Comparison of ENCODE assay signal across 8 mouse cellular contexts in the genomic region with DNA sequence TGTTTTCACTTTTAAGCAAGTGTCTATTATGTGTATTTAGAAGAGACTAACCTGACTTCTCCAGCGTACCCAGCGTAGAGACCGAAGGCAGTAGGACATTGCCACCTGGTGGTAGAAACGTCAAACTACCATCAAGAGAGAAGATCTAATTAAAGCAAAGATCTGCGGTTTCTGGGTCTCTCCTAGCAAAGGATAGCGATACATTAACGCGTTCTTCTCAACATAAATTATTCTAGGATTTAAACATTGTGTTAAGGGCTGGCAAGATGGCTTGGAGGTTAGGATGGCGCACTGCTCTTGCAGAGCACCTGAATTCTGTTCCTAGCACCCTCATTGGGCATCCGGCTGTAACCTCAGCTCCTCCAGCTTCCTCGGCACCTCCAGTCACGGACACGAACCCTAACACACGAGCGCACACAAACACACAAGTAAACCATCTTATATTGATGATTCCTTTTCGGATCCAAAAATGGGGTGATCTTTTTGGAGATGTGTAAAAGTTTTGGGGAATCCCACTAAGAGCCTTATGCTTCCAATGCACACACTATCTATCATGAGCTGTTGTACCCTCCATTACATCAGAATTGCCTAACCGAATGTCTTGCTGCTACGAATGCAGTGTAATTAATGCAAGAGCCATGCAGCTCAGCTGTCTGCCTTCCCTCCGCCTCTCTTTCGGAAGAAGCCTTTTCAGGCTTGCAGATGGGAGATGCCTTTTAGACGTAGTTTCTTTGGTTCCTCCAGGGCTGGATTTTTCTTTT. TPM values are rescaled to one million over a fixed set of nuclear protein-coding genes. Genes with fewer than 3 reads are reported as not detected.
DNase-seq lines count a peak whose midpoint lies in the region; ATAC-seq and TF ChIP-seq lines count a peak whose summit lies in the region.

No protein-coding gene starts in this region.

- no peaks in the 10 kb centered on the region for H3K9me3 ChIP-seq in midbrain, embryonic 14.5 days (ENCODE audit: control insufficient read depth, low read length)
- no peaks in the 10 kb centered on the region for H3K9me3 ChIP-seq in stomach, embryonic 14.5 days (ENCODE audit: control insufficient read depth, low read depth, low read length)

- H3K79me2 ChIP-seq in heart, adult 2 months (replicated peaks; ENCODE audit: control insufficient read depth, insufficient read depth, low read length), result no peaks in the 10 kb centered on the region

- no peak overlapping the region for H3K4me3 ChIP-seq in heart, adult 2 months
- H3K4me3 ChIP-seq in midbrain, embryonic 14.5 days (replicated peaks; ENCODE audit: low read depth, low read length), result peak overlapping the region; percentile 26
- no peak overlapping the region for H3K4me3 ChIP-seq in stomach, embryonic 14.5 days (ENCODE audit: low read depth, low read length)

- TF ChIP-seq CTCF in heart, adult 2 months (IDR thresholded peaks at IDR 0.05), result peak; percentile 92

- intact Hi-C loops in heart, adult 2 months (cut with DNase I), result loop anchor here (2.0 to 5.0 kb wide), 3 partner anchors 44 to 214 kb away; no protein-coding TSS in a partner anchor
- intact Hi-C loops in left cerebral cortex, postnatal 36 days (cut with DNase I), result loop anchor here (2.0 kb wide), 2 partner anchors 34 to 44 kb away; a partner anchor contains a TSS

- no peak overlapping the region for H3K9ac ChIP-seq in heart, adult 2 months (ENCODE audit: low read depth, low read length)
- peak overlapping the region; percentile 50 for H3K9ac ChIP-seq in midbrain, embryonic 14.5 days (replicated peaks; ENCODE audit: low read length)
- no peak overlapping the region for H3K9ac ChIP-seq in stomach, embryonic 14.5 days (replicated peaks; ENCODE audit: low read depth, low read length)

- DNase-seq in 3T3-L1 (ENCODE audit: low read depth, low spot score) (peak; percentile 83), R1 (ENCODE audit: low read depth, low spot score) (peak; percentile 82)
- DNase-seq in embryo, embryonic 11 days, result peak; percentile 85
- DNase-seq in heart, adult 2 months, result peak in 1 of 2 experiments; percentile 26
- DNase-seq in kidney, adult 18-20 months, result peak; percentile 50
- DNase-seq in left cerebral cortex, postnatal 36 days (ENCODE audit: low spot score in 2 of 2), result peak; percentile 44 to 47
- DNase-seq in midbrain, embryonic 14.5 days, result peak; percentile 94

- ATAC-seq in midbrain, embryonic 14.5 days (ENCODE audit: low FRiP score, low TSS enrichment), result peak; percentile 57
- ATAC-seq in stomach, embryonic 14.5 days (ENCODE audit: insufficient number of reproducible peaks, insufficient read depth, low FRiP score, low read depth), result no peak

- 26% methylated on average over 21 of the region's 21 CpGs for WGBS in heart, adult 2 months
- WGBS in midbrain, embryonic 14.5 days, result 31% methylated on average over 21 of the region's 21 CpGs
- WGBS in stomach, embryonic 14.5 days, result 28% methylated on average over 21 of the region's 21 CpGs

- 0 out of 2 replicates have a peak, but pooled peaks have one; percentile 50 for TF ChIP-seq EP300 in heart, adult 2 months (IDR thresholded peaks at IDR 0.05; ENCODE audit: insufficient read depth, low read depth, low read length)

- no peaks in the 10 kb centered on the region for H3K36me3 ChIP-seq in heart, adult 2 months (ENCODE audit: control insufficient read depth, insufficient read depth, low read length)
- H3K36me3 ChIP-seq in midbrain, embryonic 14.5 days (ENCODE audit: control insufficient read depth, insufficient read depth, low read length), result no peaks in the 10 kb centered on the region
- no peaks in the 10 kb centered on the region for H3K36me3 ChIP-seq in stomach, embryonic 14.5 days (ENCODE audit: control insufficient read depth, insufficient read depth, low read length)

- no peaks in the 10 kb centered on the region for H3K4me1 ChIP-seq in heart, adult 2 months (ENCODE audit: control insufficient read depth, insufficient read depth, low read length)
- no peaks in the 10 kb centered on the region for H3K4me1 ChIP-seq in midbrain, embryonic 14.5 days (ENCODE audit: control insufficient read depth, insufficient read depth, low read length)
- no peaks in the 10 kb centered on the region for H3K4me1 ChIP-seq in stomach, embryonic 14.5 days (ENCODE audit: control insufficient read depth, insufficient read depth, low read length)

- H3K4me2 ChIP-seq in midbrain, embryonic 14.5 days (ENCODE audit: low read length), result peak overlapping the region; percentile 52
- peak overlapping the region; percentile 8; the same call in 1 of the 2 replicates for H3K4me2 ChIP-seq in stomach, embryonic 14.5 days (replicated peaks; ENCODE audit: low read depth, low read length)

- TF ChIP-seq POLR2A in heart, adult 2 months (IDR thresholded peaks at IDR 0.05; ENCODE audit: insufficient read depth, low read depth, low read length), result no peak

- H3K27ac ChIP-seq in heart, adult 2 months, result no peak overlapping the region
- no peak overlapping the region for H3K27ac ChIP-seq in midbrain, embryonic 14.5 days (replicated peaks; ENCODE audit: low read depth, low read length)
- no peak overlapping the region for H3K27ac ChIP-seq in stomach, embryonic 14.5 days (ENCODE audit: low read length)

- H3K27me3 ChIP-seq in heart, adult 2 months (ENCODE audit: control insufficient read depth, insufficient read depth, low read length), result no peaks in the 10 kb centered on the region
- H3K27me3 ChIP-seq in midbrain, embryonic 14.5 days (ENCODE audit: control insufficient read depth, insufficient read depth, low read length), result no peaks in the 10 kb centered on the region
- no peaks in the 10 kb centered on the region for H3K27me3 ChIP-seq in stomach, embryonic 14.5 days (ENCODE audit: control insufficient read depth, insufficient read depth, low read length)

RNA-seq across cellular contexts. Expression of a gene that starts 10.4 kb away (rescaled TPM):
- 1 to 10 TPM in 1 of 2 experiments, under 1 TPM in 1; 0.98 to 2.0 TPM for total RNA-seq in heart, adult 2 months (2021)
- 1.6 and 2.3 TPM in 2 replicates for polyA plus RNA-seq in heart, adult 2 months (2012; rRNA removed)
- total RNA-seq in left cerebral cortex, postnatal 36 days (2021), result 10 to 100 TPM; 29.1 to 32.9 TPM
- 40.1 and 55.6 TPM in 2 replicates for polyA plus RNA-seq in midbrain, embryonic 14.5 days (2014; fragmentation: Nextera tagmentation; extraction: Ambion mirVana)
- polyA plus RNA-seq in stomach, embryonic 14.5 days (2014; fragmentation: Nextera tagmentation; extraction: Ambion mirVana), result 14.6 and 16.2 TPM in 2 replicates

RNA-seq across cellular contexts. Expression of a gene that starts 17.3 kb away (rescaled TPM):
- total RNA-seq in heart, adult 2 months (2021), result not detected
- not detected in 2 replicates for polyA plus RNA-seq in heart, adult 2 months (2012; rRNA removed)
- total RNA-seq in left cerebral cortex, postnatal 36 days (2021), result not detected
- not detected in 2 replicates for polyA plus RNA-seq in midbrain, embryonic 14.5 days (2014; fragmentation: Nextera tagmentation; extraction: Ambion mirVana)
- not detected in 2 replicates for polyA plus RNA-seq in stomach, embryonic 14.5 days (2014; fragmentation: Nextera tagmentation; extraction: Ambion mirVana)

RNA-seq across cellular contexts. Expression of a gene that starts 34.0 kb away (rescaled TPM):
- 10 to 100 TPM; 17.8 to 20.4 TPM for total RNA-seq in heart, adult 2 months (2021)
- polyA plus RNA-seq in heart, adult 2 months (2012; rRNA removed), result 15.7 and 19.4 TPM in 2 replicates
- total RNA-seq in left cerebral cortex, postnatal 36 days (2021), result 10 to 100 TPM; 26.4 to 49.8 TPM
- 39.8 and 42.8 TPM in 2 replicates for polyA plus RNA-seq in midbrain, embryonic 14.5 days (2014; fragmentation: Nextera tagmentation; extraction: Ambion mirVana)
- 41.3 and 45.3 TPM in 2 replicates for polyA plus RNA-seq in stomach, embryonic 14.5 days (2014; fragmentation: Nextera tagmentation; extraction: Ambion mirVana)

RNA-seq across cellular contexts. Expression of a gene that starts 40.0 kb away (rescaled TPM):
- not detected for total RNA-seq in heart, adult 2 months (2021)
- not detected in 2 replicates for polyA plus RNA-seq in heart, adult 2 months (2012; rRNA removed)
- total RNA-seq in left cerebral cortex, postnatal 36 days (2021), result not detected
- not detected in 2 replicates for polyA plus RNA-seq in midbrain, embryonic 14.5 days (2014; fragmentation: Nextera tagmentation; extraction: Ambion mirVana)
- polyA plus RNA-seq in stomach, embryonic 14.5 days (2014; fragmentation: Nextera tagmentation; extraction: Ambion mirVana), result not detected in 2 replicates

RNA-seq across cellular contexts. Expression of a gene that starts 58.2 kb away (rescaled TPM):
- total RNA-seq in heart, adult 2 months (2021), result not detected
- polyA plus RNA-seq in heart, adult 2 months (2012; rRNA removed), result not detected in 2 replicates
- total RNA-seq in left cerebral cortex, postnatal 36 days (2021), result not detected
- 0.15 TPM in 1 of 2 replicates, not detected in the other for polyA plus RNA-seq in midbrain, embryonic 14.5 days (2014; fragmentation: Nextera tagmentation; extraction: Ambion mirVana)
- polyA plus RNA-seq in stomach, embryonic 14.5 days (2014; fragmentation: Nextera tagmentation; extraction: Ambion mirVana), result not detected in 2 replicates
